Mouse (Mus musculus): ENCODE measurements around the gene 2410137M14Rik.

Gene 2410137M14Rik

GRCm38 (mm10) chr17:36950981-36951947 is 29.8 kb downstream of the 2410137M14Rik start, which contains the start of gene Ppp1r11:
TSS of gene Ppp1r11 (minus strand) at chr17:36951741.
- ATAC-seq (ENCODE audit: insufficient number of reproducible peaks, low FRiP score, low TSS enrichment): peak; percentile 95

GRCm38 (mm10) chr17:36949265-36949664 is 31.8 kb downstream of the 2410137M14Rik start:
- no peak for ATAC-seq (ENCODE audit: insufficient number of reproducible peaks, low FRiP score, low TSS enrichment)

GRCm38 (mm10) chr17:36948286-36948685 is 32.8 kb downstream of the 2410137M14Rik start:
- ATAC-seq (ENCODE audit: insufficient number of reproducible peaks, low FRiP score, low TSS enrichment): no peak

GRCm38 (mm10) chr17:36947051-36947819 is 33.8 kb downstream of the 2410137M14Rik start:
- ATAC-seq (ENCODE audit: insufficient number of reproducible peaks, low FRiP score, low TSS enrichment): peak; percentile 9; the same call in 1 of the 2 replicates

- ATAC-seq (ENCODE audit: insufficient number of reproducible peaks, low FRiP score, low TSS enrichment): no peak
Observed at GRCm38 (mm10) chr17:36944121-36944775, 36.8 kb downstream of the 2410137M14Rik start.

- no peak for ATAC-seq (ENCODE audit: insufficient number of reproducible peaks, low FRiP score, low TSS enrichment)
Observed at GRCm38 (mm10) chr17:36943691-36944090, 37.3 kb downstream of the 2410137M14Rik start.

GRCm38 (mm10) chr17:36942791-36943471 is 38.1 kb downstream of the 2410137M14Rik start, which contains the start of gene Rnf39:
TSS of gene Rnf39 (plus strand) at chr17:36942918.
- ATAC-seq (ENCODE audit: insufficient number of reproducible peaks, low FRiP score, low TSS enrichment): peak; percentile 26; the same call in 1 of the 2 replicates

GRCm38 (mm10) chr17:36942391-36942790 is 38.6 kb downstream of the 2410137M14Rik start:
- ATAC-seq (ENCODE audit: insufficient number of reproducible peaks, low FRiP score, low TSS enrichment): peak; percentile 70

- no peak for ATAC-seq (ENCODE audit: insufficient number of reproducible peaks, low FRiP score, low TSS enrichment)
Observed at GRCm38 (mm10) chr17:36938056-36938455, 43.0 kb downstream of the 2410137M14Rik start.

GRCm38 (mm10) chr17:36931806-36932205 is 49.2 kb downstream of the 2410137M14Rik start:
- ATAC-seq (ENCODE audit: insufficient number of reproducible peaks, low FRiP score, low TSS enrichment): no peak

GRCm38 (mm10) chr17:36931130-36931529 is 49.9 kb downstream of the 2410137M14Rik start:
- ATAC-seq (ENCODE audit: insufficient number of reproducible peaks, low FRiP score, low TSS enrichment): no peak

- ATAC-seq (ENCODE audit: insufficient number of reproducible peaks, low FRiP score, low TSS enrichment): no peak
Observed at GRCm38 (mm10) chr17:36930233-36930632, 50.8 kb downstream of the 2410137M14Rik start.

- ATAC-seq (ENCODE audit: insufficient number of reproducible peaks, low FRiP score, low TSS enrichment): no peak
Observed at GRCm38 (mm10) chr17:36929236-36929932, 51.7 kb downstream of the 2410137M14Rik start.

Data from cerebellum, adult (tissue).